Mouse (Mus musculus) kidney, postnatal 14 days (tissue): ENCODE measurements around the gene Psmc5.
A peak's percentile ranks its signal among the peaks of the same experiment; 100 is the strongest.
"Not testable (repeated sequence)": the region's sequence is repeated elsewhere in the genome, so short reads cannot be mapped to it uniquely, and the experiment has no call there.

Source experiments
- DNase-seq: peaks from one replicate; pipeline ENCODE4 v3.0.0; 2022; ENCODE audit warnings: mixed read lengths

Psmc5 gene

DNA sequence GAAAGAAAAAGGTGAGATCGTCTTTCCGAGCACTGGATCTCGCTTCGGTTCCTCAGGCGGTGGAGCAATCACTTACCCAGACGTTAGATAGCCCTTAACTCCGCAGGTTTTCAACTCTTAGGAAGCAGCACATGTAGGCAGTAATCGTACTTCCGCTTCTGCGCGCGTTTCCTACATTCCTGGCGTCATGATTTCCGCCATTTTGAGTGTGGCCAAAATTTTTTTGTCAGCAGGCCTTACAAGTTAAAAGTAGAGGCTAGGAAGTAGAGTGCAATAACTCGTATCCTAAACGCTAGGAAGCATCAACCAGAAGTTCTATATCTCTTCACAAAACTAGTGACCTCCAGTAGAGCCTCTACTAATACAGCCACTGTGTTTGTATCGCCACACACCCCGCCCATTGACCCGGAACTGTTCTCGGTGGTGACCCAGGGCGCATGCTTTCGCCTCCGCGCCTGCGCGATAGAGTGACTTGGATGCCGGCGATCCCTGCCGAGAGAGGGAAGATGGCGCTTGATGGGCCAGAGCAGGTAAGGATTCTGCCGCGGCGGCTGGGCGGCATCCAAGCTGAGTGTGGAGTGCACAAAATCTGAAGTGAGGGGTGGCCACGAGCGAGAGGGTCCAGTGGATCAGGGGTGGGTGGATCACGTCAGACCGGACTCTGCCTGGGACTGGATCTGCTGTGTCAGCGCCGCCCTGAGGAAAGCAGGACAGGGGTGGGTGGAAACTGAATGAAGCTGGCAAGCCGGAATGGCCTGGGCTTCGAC is at the start of gene Psmc5, which contains the start of gene Ftsj3:
Gene Psmc5, plus strand, starts transcription at position 470 of the 767 bp plus-strand sequence.
Gene Ftsj3, minus strand, starts transcription at position 395 of the 767 bp plus-strand sequence.
- DNase-seq, result peak; percentile 99

DNA sequence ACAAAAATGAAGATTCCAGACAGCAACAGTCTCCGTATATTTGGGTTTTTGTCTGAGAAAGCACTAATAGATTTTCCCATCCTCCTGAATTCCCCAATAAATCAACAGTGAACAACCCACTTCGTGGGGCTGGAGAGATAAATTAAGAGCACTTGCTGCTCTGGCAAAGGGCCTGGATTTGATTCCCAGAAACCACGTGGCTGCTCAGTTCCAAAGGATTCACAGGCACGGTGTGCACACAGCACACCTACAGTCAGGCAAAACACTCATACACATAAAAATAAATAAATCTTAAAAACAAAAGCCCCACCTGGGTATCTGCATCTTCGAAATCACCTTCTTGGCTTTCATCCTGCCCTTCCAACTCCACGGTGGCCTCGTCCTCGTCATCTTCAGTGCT is 43.2 kb upstream of the Psmc5 start:
- DNase-seq, result no peak

DNA sequence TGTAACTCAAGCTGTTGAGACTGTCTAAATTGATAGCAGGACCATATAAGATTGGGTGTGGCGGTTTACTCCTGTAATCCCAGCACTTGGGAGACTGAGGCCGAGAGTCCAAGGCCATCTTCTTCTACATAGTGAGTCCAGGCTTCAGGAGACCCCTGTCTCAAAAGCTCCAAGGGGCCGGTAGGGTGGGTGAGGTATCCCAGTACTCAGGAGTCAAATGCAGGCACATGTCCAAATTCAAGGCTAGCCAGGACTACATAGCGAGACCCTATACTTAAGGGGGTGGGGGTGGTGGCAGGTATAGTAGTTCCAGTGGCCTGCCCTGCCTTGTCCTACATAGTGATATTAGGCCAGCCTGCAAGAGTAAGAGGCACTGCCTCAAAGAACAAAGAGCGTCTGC is 41.1 kb upstream of the Psmc5 start:
- DNase-seq, result no peak

DNA sequence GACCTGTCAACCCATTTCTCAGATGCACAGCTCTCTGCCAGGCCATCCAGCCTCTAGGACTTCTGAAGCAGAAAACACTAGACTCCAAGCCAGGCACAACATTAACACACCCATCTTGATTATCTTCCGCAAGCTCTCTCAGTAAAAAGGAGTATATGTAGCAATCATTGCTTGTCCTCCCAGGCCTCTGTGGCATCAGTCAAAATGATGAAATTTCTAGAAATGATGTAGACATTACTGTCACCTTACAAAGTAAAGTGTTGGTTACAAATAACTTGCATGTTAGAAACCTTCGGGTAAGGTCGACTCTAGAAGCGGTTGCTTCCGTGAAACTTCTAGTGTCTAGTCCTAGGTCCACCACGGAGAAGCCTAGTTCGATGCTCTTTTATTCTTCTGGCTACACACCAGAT is 40.5 kb upstream of the Psmc5 start:
- no peak for DNase-seq

DNA sequence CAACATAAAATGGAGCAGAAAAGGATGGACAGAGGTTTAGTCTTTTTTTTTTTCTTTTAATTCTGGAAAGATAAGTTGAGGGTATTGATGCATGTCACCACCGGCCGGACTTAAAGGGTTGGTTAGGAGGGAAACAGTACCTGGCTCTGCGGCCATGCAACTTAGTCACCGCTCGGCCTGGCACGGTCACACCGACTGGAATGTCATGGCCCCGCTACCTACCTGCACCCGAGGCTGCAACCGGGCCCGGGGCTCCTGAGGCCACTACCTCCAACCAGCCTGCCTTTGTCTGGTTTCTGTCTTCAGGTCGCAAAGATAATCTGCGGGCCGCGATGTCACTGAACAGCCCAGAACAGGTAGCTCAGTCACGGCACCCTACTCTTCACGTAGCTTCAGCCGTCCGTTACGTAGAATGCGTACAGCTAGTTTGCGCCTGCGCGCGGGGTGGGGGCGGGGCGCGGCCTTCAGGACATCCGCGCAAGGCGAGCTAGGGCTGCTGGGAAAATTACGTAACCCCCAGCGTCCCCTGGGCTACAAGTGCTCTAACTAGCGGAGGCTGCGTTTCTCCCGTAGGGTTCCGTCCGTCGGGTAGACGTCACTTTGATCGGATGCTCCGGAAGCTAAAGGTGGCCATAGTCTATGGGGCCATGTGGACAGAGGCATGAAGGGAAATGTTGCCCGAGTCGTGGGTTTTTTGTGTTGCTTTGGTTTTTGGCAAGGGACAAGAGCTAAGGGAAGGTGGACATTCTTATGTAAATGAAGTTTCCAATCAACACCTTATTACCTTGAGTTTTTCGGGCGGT is 39.8 kb upstream of the Psmc5 start, which contains the start of gene Ccdc47:
Gene Ccdc47, minus strand, starts transcription at position 418 of the 803 bp plus-strand sequence.
- DNase-seq, result peak; percentile 98

DNA sequence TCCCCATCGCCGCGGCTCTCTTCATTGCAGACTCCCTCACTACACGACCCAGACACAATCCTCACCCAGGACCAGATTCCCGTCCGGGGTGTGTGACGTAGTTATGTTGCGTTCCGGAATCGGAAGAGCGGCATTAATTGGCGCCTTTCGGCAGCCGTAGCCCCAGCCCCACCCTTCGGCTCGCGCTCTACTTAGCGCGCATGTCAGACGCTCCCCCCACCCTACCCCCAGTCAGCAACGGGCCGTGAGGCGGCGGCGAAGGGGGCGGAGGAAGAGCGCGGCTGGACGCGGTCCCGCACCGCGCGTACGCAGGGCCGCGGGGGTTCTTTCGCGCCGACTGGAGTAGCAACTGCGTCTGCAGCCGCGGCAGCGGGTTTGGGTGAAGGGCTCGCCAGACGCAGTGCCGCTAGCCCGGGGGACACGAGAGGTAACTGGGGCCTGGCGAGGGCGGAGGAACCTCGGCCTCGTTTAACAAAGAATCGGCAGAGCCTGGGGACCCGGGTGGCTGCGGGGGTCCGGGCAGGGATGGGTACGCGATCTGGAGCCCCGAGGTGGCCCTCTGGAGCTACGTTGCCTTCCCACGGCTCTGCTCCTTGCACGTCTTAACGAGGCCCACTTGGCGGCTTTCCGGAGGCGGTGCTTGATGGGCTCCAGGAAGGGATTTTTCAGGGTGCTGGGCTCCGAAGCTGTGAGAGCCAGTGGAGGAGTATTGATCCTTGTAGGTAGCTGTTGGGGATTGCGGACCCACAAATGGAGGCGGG is 39.0 kb upstream of the Psmc5 start, which contains the start of gene Ddx42:
Gene Ddx42, plus strand, starts transcription at position 197 of the 761 bp plus-strand sequence.
- DNase-seq, result peak; percentile 95

DNA sequence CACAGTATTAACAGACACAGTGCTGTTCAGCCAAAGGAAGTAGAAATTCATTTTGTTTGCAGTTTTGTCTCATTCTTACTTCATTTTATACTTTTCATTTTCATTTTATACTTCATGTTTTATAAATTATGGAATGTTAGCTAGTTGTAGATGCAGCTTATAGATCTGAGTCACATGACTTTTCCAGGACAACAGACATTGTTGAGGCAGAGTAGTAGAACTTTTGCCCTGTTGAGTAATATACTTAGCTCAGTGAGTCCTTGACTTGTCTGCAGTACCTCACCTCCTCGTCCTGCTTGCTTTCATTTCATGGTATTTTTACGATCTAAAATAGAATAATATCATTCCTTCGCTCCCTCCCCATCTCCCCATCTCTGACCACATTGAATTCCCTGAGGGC is 35.4 kb upstream of the Psmc5 start:
- DNase-seq, result no peak

DNA sequence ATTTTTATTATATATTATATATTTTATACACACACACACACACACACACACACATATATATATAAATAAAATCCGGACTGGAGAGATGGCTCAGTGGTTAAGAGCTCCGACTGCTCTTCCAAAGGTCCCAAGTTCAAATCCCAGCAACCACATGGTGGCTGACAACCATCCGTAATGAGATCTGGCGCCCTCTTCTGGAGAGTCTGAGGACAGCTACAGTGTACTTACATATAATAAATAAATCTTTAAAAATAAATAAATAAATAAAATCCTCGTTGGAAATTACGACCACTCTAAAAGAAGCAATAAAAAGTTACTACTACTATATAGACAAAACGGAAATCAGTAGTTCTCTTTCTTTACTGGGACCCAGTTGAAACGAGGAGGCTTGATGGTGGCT is 22.0 kb upstream of the Psmc5 start:
- DNase-seq, result not testable (repeated sequence)

DNA sequence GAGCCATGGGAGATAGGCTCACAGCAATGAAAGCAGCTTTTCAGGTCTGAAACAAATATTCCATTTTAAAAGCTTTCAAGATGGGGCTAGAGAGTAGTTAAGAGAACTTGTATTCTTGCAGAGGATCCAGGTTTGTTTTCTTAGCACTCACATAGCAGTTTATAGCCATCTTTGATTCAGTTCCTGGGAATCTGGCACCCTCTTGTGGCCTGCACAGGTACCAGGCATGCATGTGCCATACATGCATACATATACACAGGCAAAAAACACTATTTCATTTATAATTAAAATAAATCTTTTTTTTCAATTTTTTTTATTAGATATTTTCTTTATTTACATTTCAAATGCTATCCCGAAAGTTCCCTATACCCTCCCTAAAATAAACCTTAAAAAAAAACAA is 9.1 kb upstream of the Psmc5 start:
- DNase-seq, result no peak

DNA sequence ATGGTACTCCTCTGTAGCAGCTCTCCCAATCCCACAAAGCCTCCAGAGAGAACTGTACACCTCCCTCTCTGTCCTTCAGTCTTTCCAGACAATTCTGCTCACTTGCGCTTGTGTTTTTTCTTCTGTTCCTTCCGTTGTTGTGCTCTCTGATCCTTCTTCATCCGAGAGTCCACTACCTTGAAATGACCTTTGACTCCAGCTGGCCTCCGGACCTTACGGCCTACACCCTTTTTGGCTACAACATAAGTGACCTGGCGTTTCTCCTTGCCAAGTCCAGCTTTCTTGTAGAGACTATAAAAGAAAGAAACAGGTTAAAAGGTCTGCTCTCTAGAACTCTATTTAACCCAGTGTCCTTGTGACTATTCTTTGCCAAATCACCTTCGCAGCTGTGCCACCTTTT is 6.6 kb upstream of the Psmc5 start:
- DNase-seq, result no peak

DNA sequence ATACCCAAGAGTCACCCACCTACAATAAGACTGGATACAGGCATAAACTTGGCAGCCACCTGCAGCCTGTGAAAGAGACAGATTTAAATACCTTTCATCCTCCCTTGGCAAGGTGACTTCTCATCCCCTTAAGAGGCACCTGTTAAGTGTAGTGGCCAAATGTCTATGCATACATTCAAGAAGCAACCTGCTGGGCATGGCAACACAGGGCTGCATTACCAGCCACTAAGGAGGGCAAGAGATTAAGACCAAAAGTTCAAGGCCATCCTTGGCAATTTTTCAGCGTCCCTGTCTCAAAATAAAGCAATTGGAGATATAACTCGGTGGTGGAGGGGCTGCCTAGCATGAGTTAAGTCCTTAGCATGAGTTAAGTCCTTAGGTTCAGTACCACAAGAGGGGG is 1.2 kb upstream of the Psmc5 start:
- no peak for DNase-seq

DNA sequence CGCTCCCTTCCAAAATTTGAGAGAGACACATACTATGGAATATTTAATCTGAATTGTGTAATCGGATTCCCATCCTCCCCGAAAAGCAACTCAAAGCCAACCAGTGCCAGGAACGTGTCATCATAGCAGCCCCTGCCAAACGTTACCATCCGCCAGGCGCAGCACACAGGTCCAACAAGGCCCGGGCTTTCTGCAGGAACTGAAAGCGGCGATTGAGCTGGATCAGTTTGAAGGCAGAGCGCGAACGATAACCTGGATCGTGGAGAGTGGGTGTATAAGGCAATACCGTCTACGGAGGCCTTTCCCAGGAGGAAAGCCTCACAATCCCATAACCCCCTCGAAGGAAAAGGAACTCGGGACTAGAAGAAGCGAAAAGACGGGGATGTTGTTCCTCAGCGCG is 780 bp upstream of the Psmc5 start:
- DNase-seq, result no peak

DNA sequence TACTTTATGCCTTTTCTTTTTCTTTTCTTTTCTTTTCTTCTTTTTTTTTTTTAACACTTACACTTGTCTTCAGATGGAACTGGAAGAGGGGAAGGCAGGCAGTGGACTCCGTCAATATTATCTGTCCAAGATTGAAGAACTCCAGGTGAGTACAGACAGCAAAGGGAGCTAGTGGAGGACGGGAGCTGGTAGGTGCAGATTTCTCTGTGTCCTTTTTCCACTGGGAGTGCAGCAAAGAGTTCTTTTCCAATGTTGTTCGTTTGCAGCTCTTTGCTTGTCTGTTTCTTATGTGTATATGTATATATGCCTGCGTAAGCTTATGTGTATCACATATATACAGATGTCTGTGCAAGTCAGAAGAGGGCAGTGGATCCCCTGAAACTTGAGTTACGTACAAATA is 821 bp downstream of the Psmc5 start:
- peak; percentile 54 for DNase-seq

DNA sequence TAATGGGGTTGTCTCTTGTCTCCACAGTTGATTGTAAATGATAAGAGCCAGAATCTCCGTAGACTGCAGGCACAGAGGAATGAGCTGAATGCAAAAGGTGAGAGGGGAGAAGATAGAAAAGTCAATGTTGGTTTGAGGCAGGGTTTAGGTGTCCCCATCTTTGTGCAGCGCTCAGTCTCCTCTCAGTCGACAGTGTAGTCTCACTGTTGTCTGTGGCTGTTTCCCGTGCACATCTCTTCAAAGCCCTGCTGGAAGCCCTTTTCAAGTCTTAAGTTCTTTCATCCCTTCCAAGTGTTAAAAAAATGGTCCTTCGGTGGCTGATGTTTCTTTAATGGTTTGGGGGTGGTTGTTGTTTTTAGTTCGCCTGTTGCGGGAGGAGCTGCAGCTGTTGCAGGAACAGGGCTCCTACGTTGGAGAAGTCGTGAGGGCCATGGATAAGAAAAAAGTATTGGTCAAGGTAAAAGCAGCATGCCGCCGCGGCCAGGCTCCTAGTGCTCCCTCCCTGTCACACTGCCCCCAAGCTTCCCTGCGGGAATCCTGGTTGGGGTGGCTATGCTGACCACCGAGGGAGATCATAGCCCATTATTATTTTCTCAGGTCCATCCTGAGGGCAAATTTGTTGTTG is 5.0 kb downstream of the Psmc5 start:
- DNase-seq, result no peak

DNA sequence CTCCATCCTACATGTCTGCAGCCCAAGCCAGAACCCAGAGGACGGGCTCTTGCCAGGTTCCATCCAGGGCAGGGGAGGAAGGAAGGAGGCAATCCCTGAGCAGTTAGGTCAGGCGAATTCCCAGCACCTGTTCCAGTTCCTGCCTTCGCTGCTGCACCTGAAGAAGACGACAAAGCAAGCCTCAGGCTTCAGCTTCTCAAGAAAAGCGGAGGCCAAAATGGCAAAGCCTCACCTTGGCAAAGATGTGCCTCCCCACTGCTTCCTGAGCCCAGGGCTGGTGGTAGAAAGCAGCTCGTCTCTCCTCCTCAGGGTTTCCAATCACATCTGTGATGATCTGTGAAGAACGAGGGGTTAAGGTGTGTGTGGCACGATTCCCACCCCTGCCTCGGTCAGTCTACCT is 8.0 kb downstream of the Psmc5 start:
- no peak for DNase-seq

DNA sequence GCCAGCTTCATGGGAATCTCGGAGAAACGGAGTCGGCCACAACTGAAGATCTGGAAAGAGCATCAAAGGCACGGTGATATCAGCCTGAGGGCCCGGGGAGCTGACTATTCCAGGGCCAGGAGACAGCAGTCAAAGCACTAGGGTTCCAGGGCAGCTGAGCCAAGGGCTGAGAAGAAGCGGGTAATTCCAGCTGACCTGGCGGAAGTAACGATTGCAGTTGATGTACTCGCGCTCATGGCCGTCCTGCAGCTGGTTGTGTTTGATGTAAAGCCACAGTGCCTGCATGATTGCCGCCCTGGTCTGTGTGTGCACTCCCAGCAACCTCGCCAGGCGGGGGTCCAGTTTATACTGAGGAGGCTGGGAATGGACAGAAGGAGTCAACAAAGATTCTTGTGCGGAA is 9.0 kb downstream of the Psmc5 start:
- DNase-seq, result no peak

DNA sequence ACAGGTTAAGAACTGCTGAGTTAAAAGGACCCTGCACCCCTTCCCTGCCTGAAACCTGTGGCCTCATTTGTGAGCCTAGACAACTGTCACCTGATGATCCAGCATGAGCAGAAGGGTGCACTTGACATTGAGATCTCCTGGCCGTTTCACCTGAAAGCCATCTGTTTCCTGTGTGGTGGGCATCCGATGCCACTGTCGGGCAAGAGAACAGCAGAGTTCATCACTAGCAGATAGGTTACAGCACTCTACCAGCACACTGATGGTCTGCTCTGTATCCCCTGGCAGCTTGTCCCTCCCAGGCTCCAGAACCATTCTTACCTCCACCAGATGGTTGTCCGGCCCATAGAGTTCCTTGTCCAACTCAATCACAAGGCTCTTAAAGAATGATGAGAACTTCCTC is 9.6 kb downstream of the Psmc5 start:
- DNase-seq, result no peak

DNA sequence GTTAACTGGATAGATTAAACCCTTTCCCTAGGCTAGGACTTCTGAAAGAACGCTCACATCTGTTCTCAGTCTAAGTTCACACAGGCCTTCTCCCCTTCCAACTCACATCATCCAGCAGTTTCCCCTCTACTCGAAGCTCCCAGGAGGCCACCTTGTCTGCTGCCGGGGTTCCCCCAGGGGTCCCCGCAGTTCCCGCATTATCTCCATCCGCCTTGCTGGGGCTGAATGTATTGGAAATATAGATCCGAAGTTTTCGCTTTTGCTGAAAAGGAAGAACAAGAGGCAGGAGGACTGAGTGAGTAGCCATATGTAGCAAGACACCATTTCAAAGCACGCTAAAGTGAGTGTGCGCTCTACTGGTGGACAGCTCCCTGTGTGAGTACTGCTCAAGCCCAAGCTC is 10.5 kb downstream of the Psmc5 start:
- no peak for DNase-seq

DNA sequence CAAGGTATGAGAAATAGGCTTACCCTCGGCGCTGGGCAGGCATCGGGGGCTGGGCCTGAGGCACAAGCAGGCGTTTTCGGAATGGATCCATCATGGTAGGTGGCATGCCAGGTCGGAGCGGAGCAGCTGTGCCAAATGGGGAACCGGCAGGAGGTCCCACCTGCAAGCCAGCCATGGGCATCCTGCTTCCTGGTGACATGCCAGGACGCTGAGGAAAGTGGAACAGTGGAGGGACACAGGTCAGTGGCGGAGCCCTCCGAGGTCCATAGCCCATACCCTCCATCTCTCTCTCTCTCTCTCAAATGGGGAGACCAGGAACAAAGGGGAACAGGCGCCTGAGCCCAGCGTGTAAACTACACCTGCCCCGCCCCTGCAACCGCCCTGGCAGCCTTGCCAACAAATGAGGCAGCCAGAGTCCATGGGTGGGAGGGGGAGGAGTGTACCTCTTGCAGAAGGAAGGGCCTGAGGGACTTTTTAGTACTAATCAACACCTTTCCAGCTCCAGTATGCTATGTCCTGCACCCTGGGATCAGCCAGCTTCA is 11.4 kb downstream of the Psmc5 start:
- DNase-seq, result peak; percentile 64

DNA sequence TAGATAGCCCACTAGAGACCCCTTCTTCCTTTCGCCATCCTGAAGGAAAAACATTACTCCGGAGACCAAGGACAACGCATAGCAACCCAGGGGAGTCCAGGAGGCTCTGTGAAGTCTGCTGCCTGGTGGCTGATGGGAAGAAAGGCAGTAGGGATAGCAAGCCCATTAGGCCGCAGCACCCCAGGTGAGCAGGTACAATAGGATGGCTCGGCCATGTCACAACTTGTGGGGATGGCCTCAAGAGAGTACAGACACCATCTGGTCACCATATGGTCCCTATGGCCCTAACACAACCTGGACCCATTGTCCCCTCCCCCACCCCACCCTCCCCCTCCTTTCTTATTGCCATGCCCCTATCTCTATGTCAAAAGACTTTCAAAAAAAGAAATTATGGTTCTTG is 11.9 kb downstream of the Psmc5 start:
- no peak for DNase-seq

DNA sequence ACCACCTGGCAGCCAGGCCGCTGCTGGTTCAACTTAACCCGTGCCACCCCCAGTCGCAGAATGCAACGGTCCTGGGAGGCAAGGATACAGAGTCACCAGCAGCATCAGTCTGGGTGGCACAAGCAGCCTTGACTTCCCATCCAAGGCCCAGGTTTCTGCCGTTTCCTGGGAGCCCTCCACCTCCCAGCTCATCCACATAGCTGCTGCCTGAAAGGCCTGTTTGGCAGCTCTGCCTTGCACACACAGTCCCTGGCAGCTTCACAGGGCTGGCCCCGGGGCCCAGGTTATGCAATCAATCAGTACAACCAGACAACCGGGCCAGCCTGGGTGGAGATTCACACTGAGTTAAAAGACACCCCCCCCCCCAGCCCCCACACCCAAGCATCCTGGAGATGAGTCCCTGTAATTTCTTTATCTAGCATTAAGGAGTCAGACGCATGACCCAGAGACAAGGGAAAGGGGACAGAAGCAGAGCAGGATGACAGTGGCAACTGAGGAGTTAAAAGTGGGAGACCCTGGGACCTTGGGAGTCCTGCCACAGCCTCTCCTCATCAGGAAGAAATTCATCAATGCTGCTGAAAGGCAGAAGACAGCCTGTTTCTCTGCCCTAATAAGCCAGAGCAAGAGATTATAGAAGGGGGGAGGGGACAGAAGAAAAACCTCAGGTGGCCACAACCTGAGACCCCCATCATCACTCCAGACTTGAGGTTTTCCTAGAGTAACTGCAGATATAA is 12.5 kb downstream of the Psmc5 start:
- peak; percentile 73 for DNase-seq

DNA sequence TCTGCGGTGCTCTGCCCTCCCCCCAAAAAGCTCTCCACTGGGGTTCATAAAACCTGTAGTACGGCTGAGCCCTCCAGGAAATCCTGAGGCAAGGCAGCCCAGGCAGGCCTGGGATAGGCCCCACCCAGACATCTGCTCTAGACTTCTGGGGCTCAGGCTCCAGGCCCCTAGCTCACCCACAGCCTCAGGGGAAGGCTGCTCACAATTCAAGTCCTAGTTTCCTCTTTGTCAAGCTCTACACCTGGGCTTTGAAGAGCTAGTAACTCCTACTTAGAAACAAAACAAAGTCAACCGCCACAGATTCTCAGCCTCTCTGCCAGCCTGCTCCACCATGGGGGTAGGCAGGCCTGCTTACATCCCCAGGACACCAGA is 13.1 kb downstream of the Psmc5 start:
- peak; percentile 50 for DNase-seq
